Mouse (Mus musculus) layer of hippocampus, adult 8-10 months (tissue): ENCODE measurements around the gene Elac2. TPM values are rescaled to one million over a fixed set of nuclear protein-coding genes. Genes with fewer than 3 reads are reported as not detected.

ENCODE experiments used
- DNase-seq, 2 experiments: peaks; one replicate each; pipeline ENCODE4 v3.0.0; 2022; ENCODE audit warnings: low spot score in 2 of 2
- total RNA-seq, 4 experiments: library from RNA; stranded (reverse); gene quantifications; 2 replicates each; pipeline ENCODE4 v1.2.4; 2022

The Elac2 gene
- total RNA-seq, result 10 to 100 TPM; 24.0 to 26.5 (median 25.8) TPM

- DNase-seq, result peak; percentile 98 to 99
These were observed at the start of gene Elac2 for GRCm38 (mm10) chr11:64978720-64979488. Gene Elac2 (plus strand): TSS chr11:64979038.

- no peak for DNase-seq
These were observed 49.7 kb upstream of the Elac2 start for GRCm38 (mm10) chr11:64929130-64929529.

- no peak for DNase-seq
These were observed 47.6 kb upstream of the Elac2 start for GRCm38 (mm10) chr11:64931060-64931770.

- DNase-seq, result no peak
These were observed 41.6 kb upstream of the Elac2 start for GRCm38 (mm10) chr11:64937226-64937625.

- DNase-seq, result no peak
These were observed 37.6 kb upstream of the Elac2 start for GRCm38 (mm10) chr11:64941193-64941592.

- no peak for DNase-seq
These were observed 29.1 kb upstream of the Elac2 start for GRCm38 (mm10) chr11:64949782-64950181.

GRCm38 (mm10) chr11:64956962-64957729 lies 21.7 kb upstream of the Elac2 start:
- no peak for DNase-seq

- DNase-seq, result no peak
These were observed 16.2 kb upstream of the Elac2 start for GRCm38 (mm10) chr11:64962629-64963028.

GRCm38 (mm10) chr11:64968507-64968906 lies 10.3 kb upstream of the Elac2 start:
- peak; percentile 61 to 79 for DNase-seq

- DNase-seq, result no peak
These were observed 9.9 kb upstream of the Elac2 start for GRCm38 (mm10) chr11:64968939-64969342.

GRCm38 (mm10) chr11:64971471-64971988 lies 7.3 kb upstream of the Elac2 start:
- DNase-seq, result no peak

- DNase-seq, result no peak
These were observed 6.4 kb upstream of the Elac2 start for GRCm38 (mm10) chr11:64972418-64972817.

- no peak for DNase-seq
These were observed 629 bp downstream of the Elac2 start for GRCm38 (mm10) chr11:64979489-64979845.

- no peak for DNase-seq
These were observed 9.7 kb downstream of the Elac2 start for GRCm38 (mm10) chr11:64988556-64988955.

- no peak for DNase-seq
These were observed 19.6 kb downstream of the Elac2 start for GRCm38 (mm10) chr11:64998439-64998838.

GRCm38 (mm10) chr11:64999685-65000084 lies 20.8 kb downstream of the Elac2 start:
- DNase-seq, result no peak

- DNase-seq, result no peak
These were observed 22.9 kb downstream of the Elac2 start for GRCm38 (mm10) chr11:65001729-65002128.

- no peak for DNase-seq
These were observed 24.8 kb downstream of the Elac2 start for GRCm38 (mm10) chr11:65003611-65004010.

- DNase-seq, result no peak
These were observed 26.0 kb downstream of the Elac2 start for GRCm38 (mm10) chr11:65004836-65005235.

- DNase-seq, result no peak
These were observed 27.2 kb downstream of the Elac2 start for GRCm38 (mm10) chr11:65006047-65006446.

- DNase-seq, result no peak
These were observed 35.1 kb downstream of the Elac2 start for GRCm38 (mm10) chr11:65013906-65014305.

- no peak for DNase-seq
These were observed 37.9 kb downstream of the Elac2 start for GRCm38 (mm10) chr11:65016754-65017153.
